Mouse (Mus musculus): ENCODE results near the gene Prmt3. TPM values are rescaled to one million over a fixed set of nuclear protein-coding genes. Genes with fewer than 3 reads are reported as not detected.

The Prmt3 gene
- total RNA-seq (2023), result 50.0 to 58.3 TPM (median 54.8 TPM) in 4 replicates

GRCm38 (mm10) chr7:49778114-49778901 is at the start of gene Prmt3:
Gene Prmt3 (plus strand): TSS chr7:49778346.

GRCm38 (mm10) chr7:49758934-49759571 is 19.1 kb upstream of the Prmt3 start, which contains the start of gene Htatip2:
Gene Htatip2 (plus strand): TSS chr7:49759115.

Other genes with a start within 250 kb of the Prmt3 start
- gene Dbx1, start 141.5 kb upstream of the Prmt3 start, total RNA-seq (2023), result not detected in 4 replicates
- gene Htatip2, start 19.2 kb upstream of the Prmt3 start, total RNA-seq (2023), result 8.5 to 12.0 TPM (median 9.5 TPM) in 4 replicates
- gene Slc6a5, start 131.8 kb downstream of the Prmt3 start, total RNA-seq (2023), result not detected in 4 replicates
- not detected in 4 replicates for gene Nell1, start 196.5 kb downstream of the Prmt3 start, total RNA-seq (2023)

All from B cell, adult 62 days (primary cell).